Mouse (Mus musculus): ENCODE results near the gene Pgpep1l.
"Not testable (repeated sequence)": the region's sequence is repeated elsewhere in the genome, so short reads cannot be mapped to it uniquely, and the experiment has no call there.

The Pgpep1l gene

DNA sequence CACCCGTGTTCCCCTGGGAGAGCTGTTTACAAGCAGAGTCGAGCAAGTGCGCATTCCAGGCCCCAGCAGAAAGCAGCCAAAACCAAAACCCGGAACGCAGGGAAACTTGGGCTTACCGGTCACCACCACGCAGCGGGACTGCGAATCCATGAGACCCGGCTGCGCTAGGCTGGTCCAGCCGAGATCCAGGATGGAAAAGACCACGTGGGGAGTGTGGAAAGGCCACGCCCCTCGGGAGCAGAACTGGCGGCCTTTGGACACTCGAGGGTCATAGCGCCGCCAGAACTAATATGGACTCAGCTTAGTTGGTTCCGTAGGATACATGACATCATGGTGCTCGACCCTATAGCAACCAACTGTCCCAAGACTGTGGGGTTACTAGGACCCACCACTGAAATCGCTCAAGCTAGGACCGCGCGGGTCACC lies at the start of gene Pgpep1l:
Gene Pgpep1l, minus strand, starts transcription at position 206 of the 426 bp plus-strand sequence.
- no peak for DNase-seq (ENCODE audit: low read depth, low spot score)

DNA sequence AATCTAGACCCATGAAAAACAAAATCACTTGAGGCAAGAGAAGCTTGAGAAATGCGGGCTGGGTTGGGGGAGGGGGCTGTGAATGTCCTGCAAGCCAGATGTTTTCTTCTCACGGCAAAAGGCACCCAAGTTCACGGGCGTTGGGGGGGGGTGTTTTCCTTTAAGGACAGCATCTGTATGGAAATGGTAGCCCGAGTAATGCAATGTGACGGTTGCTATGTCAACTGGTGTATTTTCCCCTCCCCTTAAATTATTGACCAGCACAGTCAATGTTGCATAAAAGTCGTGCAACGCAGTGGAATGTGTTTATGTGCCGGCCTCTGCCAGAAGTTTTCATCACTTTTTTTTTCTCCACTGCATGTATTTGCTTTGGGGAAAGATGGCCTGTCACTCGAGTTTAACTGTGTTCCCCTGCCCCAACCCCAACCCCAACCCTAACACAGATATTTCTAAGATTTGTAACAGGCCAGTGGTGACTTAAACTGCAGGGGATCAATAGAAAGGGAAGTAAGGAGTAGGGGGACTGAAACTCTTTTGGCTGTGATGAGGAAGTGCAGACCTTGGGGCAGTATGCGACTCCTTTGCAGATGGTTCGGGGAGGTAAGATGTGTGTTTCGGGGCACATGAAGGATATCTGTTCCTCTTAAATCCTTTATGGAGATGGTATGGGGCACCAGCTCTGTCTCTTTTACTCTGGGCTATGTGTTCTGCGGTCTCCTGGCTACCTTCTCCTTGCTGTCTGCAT lies 49.2 kb upstream of the Pgpep1l start:
- no peak for DNase-seq (ENCODE audit: low read depth, low spot score)

DNA sequence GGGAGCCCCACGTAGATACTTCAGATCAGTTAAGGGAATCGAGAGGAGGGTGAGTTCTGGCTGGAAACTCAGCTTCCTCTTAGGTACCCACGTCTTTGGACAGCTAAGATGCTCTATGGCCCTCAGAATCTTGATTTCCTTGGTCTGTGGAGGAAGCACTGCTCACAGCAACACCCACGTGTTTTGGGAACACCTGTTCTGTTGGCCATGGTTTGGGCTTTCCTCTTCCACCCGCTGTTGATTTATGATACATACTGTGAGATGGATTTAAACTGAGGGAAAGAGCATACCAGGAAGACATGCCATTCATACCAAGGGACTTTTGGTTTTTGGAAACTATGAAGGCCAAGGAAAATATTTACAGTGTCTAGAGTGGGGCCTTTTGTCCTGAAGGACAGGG lies 48.4 kb upstream of the Pgpep1l start:
- DNase-seq (ENCODE audit: low read depth, low spot score) = no peak

DNA sequence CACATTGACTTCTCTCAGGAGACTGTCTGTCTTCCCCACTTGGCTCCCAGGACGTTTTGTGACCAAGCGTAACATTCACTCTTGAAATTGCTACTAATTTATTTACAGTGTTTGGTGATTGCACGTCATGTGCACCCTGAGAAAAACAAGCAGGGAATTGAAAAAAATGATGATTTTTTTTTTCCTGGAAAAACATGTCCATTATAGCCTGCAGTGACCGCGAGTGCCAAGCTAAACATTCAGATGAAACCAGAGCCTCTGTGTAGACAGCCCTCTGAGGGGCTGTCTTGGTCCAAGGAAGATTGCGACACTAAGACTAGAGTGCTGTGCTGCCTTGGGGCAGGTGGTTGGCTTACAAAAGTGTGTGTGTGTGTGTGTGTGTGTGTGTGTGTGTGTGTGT lies 47.4 kb upstream of the Pgpep1l start:
- DNase-seq (ENCODE audit: low read depth, low spot score) = no peak

DNA sequence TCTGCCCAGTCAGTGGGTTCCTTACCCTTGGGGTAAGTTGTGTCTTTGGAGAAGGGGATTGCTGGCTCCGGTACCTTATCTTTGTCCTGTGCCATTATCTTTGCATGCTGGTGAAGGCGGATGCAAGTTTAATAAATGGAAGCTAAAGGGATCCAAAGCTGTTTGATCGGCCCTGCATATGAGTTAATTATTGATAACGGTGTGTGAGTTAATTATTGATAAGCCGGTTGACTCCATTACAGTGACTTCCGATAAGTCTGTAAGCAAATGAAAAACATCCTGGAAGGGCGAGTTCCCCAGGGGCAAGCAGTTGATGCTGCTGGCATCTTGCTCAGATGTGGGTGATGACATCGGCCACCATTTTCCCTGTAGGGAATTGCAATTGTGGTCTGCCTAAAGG lies 42.7 kb upstream of the Pgpep1l start:
- DNase-seq (ENCODE audit: low read depth, low spot score) = no peak

DNA sequence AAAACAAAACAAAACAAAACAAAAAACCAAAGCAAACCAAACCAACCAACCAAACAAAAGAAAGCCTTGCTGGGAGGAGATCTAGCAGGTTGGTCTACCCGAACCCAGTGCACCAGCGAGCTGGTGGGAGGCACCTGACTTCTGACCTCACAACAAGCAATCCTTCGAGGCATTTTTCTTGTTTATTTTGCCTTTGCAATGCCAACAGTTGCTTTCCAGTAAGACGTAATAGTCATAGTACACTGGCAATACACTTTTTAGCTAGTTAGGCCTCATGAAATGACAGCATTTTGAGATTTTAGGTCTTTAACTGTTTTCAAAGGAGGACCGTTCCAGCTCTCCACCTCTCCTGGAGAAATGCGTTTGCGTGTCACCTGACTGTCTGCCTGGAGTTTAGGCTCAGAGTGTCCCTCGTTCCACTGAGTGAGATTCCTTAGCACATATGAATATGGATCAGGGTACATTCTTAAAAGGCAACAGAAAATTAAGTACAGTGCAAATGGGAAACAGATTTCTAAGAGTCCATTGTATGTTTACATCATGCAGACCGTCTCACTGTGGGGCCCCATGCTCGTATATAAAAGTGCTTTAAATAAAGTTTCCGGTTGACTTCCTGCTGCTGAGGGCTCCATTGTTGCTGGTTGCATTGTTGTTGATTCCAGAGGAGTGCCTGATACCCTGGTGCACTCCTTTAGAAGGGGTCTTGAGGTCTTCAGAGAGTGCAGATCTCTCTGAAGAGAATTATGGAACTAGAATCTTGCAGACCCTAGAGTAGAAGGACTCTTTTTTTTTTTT lies 41.9 kb upstream of the Pgpep1l start:
- no peak for DNase-seq (ENCODE audit: low read depth, low spot score)

DNA sequence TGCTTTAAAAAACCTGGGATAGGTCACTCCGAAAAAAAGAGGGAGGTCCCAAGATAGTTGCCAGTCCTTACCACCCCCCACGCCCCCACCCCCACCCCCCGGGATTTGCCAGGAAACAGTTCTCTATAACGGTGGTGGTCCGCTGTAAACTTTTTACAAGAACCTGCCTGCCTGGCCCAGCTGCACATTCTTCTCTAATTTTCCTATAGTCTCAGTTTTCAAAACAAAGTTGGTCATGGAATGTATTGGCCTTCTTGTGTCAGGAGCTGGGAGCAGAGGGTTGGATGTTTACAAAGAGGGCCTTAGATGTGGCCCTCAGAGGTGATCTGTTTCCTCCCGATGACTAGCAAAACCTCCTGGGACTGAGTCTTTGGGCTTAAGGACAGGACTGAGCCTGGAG lies 39.7 kb upstream of the Pgpep1l start:
- DNase-seq (ENCODE audit: low read depth, low spot score) = no peak

DNA sequence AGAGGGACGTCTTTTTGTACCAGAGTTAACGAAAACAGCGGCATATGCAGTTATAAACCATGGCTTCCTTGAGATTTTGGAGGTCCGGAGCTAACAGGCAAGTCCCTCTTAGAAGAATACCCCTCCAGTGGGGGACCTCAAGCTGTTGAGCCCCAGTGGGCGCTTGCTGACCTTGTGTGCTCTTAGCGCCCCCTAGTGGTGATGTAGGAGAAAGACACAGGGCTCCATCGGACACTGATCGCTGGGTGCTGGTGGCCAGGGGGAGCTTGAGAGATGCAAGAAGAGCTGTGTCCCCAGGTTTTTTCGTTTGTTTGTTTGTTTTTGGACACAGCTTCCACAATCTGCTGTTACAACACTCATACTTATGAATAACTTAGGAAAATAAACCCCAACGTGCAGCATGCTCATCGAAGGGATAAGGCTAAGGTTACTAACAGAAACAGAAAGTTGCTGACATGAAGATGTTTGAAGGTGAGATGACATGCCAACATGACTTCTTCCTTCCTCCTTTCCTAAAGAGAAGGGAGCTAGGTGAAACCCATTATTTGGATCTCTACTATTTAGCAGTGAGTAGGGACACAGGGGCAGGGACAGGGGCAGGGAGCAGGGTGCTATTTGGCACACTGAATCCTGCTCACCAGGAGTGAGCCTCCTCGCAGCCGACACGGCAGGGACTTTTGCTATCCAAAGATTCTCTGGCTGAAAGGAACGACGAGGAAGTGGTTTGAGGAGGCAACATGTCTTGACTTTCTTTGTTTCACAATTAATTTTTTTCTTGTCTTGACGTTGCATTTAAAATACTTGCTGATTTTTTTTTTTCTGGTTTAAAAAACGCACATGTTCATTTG lies 38.8 kb upstream of the Pgpep1l start:
- peak; percentile 42 for DNase-seq (ENCODE audit: low read depth, low spot score)

DNA sequence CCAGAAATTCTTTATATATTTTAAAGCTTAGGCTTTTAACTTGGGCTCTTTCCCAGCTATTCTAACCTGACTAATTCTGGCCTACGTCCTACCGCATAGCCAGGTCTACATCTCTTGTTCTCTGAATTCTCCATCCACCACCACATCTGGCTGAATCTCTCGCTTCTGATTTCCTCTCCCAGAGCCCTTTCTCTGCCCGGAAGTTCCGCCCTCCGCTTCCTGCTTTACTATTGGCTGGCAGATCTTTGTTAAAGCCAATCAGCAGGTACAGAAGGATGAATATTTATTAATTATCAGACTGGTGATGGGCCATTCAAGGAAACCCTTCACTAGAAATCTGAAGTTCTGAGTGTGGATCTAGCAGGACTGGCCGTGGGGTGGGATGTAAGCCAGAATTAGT lies 37.1 kb upstream of the Pgpep1l start:
- no peak for DNase-seq (ENCODE audit: low read depth, low spot score)

DNA sequence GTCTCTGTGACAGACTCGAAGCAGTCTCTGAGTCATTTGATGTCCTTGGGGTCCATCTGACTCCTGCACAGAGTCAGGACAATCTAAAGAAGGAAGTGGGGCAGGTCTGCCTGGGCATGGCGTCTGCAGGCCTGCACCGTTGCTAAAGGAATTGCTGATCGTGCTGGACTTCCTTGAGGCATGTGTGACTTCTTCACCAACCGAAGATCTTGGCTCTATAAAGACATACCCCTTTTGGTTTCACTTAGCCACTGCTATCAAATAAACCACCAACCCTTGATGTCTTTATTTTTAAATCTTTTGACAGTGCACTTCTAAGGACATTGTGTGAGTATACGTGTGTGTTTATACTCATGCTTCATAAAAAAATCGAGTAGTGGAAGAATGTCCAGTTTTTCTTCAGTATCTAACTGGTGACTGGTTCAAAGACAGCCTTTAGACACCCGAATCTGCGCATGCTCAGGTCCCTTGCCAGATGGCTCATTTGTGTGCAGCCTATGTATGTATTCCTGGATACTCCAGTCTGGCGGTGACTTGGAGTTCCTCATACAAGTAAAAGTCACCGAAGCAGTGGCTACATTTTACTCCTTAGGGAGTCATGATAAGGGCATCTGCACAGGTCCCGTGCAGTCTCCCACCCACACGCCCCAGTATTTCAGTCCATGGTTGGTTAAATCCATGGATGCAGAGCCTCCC lies 34.5 kb upstream of the Pgpep1l start:
- peak; percentile 24 for DNase-seq (ENCODE audit: low read depth, low spot score)

DNA sequence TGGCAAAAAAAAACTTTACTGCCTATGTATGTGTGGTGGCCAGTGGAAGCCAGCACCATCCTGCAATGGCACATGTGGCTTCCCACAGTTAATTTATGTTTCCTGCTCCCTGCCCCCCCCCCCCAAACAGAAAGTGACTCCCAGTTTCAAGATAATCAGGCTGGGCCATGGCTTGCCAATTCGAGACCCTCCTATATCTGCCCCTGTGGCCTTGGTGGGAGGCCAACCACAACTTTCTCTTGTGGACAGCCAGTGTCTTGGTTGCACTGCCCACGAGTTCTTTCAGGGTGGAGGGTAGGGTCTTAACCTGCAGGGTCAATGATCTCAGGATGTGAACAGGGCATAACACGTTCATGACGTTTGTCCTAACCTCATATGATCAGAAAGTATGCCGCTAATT lies 32.5 kb upstream of the Pgpep1l start:
- no peak for DNase-seq (ENCODE audit: low read depth, low spot score)

DNA sequence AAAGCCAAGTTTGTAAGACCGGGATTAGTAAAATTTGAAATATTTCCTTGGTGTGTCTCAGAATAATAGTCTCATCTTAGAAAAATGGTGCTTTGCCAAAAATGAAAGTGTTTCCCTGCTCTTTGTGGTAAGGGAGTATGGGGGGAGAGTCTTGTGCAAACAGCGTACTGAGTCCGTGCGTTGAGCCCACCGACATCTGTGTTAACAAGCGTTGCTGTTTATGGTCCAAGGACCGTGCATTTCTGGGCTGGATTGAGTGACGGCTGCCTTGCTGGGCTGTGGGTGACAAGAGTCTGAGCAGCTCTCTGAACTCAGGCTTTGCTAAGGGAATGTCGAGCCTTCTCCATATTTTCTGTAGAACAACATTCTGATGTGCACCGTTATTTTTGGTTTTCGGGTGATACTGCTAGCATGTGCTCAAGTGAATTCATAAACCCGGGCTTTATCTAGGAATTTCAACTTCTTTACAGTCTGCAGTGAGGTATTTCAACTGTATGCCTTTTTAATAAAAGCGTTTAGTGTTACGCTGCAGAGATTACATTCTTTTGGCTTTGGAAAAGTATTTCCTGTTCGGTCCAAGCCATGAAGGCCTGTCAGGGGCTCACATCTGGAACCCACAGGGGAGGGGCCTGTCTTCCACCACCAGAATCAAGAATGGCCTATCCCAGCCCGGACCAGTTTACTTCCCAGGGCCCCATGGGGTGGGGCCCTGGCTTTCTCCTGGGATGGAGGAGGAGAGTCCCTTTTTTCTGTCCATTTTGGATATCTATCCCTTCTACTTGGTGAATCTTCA lies 30.2 kb upstream of the Pgpep1l start:
- DNase-seq (ENCODE audit: low read depth, low spot score) = no peak

DNA sequence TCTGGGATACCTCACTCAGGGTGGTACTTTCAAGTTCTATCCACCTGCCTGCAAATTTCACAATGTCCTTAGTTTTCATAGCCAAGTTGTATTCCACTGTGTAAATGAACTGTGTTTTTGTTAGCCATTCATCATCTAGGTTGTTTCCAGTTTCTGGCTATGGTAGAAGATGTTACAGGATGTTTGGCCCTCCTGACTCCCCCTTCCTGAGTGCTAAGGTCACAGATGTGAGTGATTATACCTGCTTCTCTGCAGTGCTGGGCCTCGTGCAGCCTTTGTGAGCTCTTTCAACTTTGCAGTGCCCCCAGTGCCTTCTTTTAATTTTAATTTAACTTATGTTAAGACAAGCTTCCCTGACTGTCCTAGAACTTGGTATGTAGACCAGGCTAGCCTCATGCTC lies 27.6 kb upstream of the Pgpep1l start:
- DNase-seq (ENCODE audit: low read depth, low spot score) = no peak

DNA sequence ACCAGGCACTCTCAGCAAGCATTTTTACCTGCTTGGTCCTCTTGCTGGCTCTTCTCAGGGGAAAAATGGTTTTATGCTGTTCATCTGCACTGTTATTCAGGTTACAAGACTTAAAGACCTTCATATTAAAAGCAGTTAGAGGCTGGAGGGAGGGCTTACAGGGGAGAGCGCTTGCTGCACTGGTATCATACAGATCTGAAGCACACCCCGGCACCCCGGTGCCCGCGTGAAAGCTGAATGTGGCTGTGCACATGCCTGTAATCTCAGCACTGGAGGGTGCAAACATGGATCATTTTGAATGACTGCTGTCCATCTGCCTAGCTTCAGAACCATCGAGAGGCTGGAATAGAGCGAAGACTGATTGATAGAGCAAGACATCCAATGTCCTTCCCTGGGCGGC lies 25.0 kb upstream of the Pgpep1l start:
- no peak for DNase-seq (ENCODE audit: low read depth, low spot score)

DNA sequence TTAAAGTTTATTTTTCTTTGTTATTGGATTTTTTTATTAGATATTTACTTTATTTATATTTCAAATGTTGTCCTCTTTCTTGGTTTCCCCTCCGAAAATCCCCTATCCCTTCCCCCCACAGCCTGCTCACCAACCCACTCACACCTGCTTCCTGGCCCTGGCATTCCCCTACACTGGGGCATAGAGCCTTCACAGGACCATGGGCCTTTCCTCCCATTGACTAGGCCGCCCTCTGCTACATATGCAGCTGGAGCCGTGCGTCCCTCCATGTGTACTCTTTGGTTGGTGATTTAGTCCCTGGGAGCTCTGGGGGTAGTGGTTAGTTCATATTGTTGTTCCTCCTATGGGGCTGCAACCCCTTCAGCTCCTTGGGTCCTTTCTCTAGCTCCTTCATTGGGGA lies 24.0 kb upstream of the Pgpep1l start:
- DNase-seq (ENCODE audit: low read depth, low spot score) = not testable (repeated sequence)

DNA sequence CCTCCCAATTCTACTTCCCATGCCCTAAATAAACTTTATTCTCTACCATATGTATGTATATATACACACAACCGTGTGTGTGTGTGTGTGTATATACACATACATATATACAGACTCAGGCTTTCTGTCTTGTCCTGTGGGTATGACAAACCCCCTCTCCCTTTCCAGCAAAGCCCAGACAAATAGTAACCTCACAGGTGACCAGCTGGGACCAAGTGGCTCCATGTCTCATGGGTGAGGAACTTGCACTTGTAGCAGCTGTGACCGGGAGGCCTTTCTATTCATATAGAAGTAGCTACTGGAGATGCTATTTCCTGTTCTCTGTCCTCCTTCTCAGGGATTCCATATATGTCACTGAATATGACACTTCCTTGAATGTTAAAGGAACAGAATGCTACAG lies 23.5 kb upstream of the Pgpep1l start:
- no peak for DNase-seq (ENCODE audit: low read depth, low spot score)

DNA sequence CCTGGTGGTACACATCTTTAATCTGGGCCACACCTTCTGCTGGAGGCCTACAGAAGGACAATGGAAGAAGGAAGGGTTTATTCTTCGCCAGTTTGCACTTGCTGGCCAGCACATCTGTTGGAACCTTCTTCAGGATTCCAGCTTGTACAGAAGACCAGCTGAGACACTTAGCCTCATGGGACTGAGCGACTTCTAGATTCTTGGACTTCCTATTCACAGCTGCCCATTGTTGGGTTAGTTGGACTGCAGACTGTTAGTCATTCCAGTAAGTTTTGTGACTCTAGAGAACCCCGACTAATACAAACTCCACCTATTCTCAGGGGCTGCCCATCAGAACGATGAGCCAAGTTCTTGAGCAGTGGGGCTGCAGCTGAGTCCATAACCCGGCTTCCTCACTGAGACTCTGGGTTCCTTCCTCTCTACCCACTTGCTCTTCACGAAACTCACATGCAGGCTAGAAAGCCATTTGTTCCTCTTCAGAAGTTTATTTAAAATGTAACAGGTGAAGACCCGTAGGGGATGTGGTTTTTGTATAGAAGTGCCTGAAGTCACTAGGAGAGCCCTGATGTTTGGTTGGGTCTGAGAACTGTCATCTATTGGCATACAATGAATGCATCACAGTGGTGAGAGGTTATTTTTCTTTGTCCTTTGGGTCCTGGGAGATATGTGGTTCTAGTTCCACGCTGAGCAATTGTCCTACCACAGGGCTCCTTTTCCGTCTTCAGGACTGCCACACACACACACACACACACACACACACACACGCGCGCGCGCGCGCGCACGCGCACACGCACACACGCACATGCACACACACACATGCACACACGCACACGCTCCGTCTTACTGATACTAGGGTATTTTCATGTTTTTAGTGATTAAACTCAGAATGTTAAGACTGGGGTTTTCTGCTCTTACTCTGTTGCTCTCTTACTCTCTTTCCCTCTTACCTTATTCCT lies 22.8 kb upstream of the Pgpep1l start:
- no peak for DNase-seq (ENCODE audit: low read depth, low spot score)

DNA sequence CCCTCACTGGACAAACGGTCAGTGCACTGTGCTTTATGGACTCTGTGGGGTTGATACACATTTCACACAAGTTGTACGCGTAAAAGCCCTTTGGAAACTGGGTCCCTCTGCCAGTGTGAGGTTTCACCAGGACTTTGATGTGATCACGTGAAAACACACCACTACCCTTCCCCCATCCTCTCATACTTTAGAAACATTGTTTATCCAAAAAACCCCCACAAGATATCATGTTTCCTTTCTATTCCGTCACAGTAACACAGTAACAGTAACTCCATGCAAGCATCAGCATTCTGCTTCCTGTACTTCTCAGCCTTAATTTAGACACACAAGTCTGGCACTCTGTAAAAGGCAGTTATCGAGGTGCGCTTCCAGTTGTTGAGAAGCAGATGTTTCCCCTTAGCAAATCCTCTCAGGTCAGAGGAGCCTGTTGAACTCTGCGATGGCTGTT lies 21.8 kb upstream of the Pgpep1l start:
- DNase-seq (ENCODE audit: low read depth, low spot score) = no peak

DNA sequence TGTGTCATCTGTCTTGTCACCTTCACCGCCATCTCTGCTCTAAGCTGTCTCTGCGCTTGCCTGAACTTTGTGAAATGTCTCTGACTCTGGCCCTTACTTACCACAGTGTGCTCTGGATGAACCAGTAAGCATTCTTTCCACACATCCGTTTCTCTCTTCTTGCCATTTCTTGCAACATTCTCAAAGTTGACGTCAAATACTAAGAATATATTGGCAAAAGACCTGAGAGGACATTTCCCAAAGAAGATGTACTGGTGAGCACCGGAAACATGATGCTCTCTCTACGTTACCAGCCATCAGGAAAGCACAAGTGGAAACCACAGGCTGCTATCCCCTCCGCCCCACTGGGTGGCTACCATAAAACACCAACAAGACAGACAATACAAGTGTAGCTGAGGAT lies 19.7 kb upstream of the Pgpep1l start:
- no peak for DNase-seq (ENCODE audit: low read depth, low spot score)

DNA sequence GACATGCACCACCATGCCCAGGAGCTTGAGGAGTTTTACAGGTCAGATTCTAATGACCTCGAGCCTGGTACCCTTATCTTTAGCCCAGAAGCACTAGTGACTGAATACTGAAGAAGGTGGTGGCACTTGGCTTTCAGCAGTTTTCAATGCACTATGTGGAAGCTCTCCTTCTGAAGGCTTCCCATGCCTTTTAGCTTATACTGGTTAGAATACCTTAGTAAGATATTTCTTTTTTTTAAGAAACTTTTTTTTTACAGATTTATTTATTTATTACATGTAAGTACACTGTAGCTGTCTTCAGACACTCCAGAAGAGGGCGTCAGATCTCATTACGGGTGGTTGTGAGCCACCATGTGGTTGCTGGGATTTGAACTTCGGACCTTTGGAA lies 19.1 kb upstream of the Pgpep1l start:
- not testable (repeated sequence) for DNase-seq (ENCODE audit: low read depth, low spot score)
